Mouse (Mus musculus) kidney, adult 2 months (tissue): ENCODE results near the gene Gde1.

Experiments used
- CTCF ChIP-seq: fragments of 200-500 bp; conservative IDR thresholded peaks from 2 replicates; pipeline ENCODE4 v1.5.1; 2011; ENCODE audit warnings: low read depth, mild to moderate bottlenecking, control low read depth, low read length, moderate library complexity, mixed read lengths; ENCODE audit not compliant: insufficient read depth, insufficient read length
- POLR2A ChIP-seq: fragments of 200-500 bp; IDR thresholded peaks from one replicate; pipeline ENCODE4 v1.6.1; 2011; ENCODE audit warnings: low read depth, low read length, control low read depth

DNA sequence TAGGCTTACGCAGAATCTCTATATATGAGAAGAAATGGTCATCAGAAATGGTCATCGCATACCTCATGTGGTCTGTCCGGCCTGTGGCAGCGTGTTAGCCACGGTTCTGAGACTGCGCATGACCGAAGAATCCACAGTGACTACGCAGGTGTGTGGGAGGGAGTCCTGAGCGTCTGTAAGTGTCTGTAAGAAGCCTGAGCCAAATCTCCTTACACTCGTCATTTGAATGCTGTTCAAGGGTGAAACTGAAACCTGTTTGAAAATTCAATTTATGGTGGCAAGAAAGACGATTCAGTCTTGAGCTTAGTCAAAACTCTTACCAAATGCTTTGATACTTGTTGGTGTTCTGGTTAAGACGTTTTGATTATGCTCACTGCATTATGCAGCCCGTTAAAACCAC lies 27.6 kb upstream of the Gde1 start:
- no peak for TF ChIP-seq POLR2A
- no peak for TF ChIP-seq CTCF
